Mouse (Mus musculus) c-Kit-positive CD71-positive TER-119-positive erythroid progenitor cells, embryonic 14.5 days (primary cell): Measurements from ENCODE around the gene Gm28827.
"Not testable (repeated sequence)": the region's sequence is repeated elsewhere in the genome, so short reads cannot be mapped to it uniquely, and the experiment has no call there.

Source experiments
- DNase-seq: peaks from one replicate; pipeline ENCODE4 v3.0.0-alpha.2; 2013; ENCODE audit warnings: low spot score

The Gm28827 gene

DNA sequence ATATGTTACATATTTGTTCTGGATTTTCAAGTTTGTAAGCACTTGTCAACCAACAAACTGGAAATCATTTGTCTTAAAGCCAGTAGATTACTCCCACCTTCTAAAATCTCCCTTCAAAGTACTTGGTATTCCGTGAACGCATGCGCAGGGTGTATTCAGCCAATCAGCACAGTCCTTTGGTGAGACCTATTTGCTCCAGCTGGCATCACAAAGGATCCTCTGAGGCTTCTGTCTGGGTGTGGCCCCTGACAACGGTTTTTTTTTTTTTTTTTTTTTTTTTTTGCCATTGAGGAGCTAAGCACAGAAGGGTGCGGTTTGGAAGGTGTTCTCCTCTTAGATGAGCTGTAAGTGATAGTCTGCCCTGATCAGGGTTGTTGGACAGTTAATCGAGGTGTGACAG is at the start of gene Gm28827:
TSS of gene Gm28827 (plus strand) at position 301 of the 400 bp plus-strand sequence.
- DNase-seq, result not testable (repeated sequence)
